Mouse (Mus musculus): ENCODE data around the gene Lmo2.

- TF ChIP-seq GATA1 (IDR thresholded peaks at IDR 0.05; ENCODE audit: low read length) (no peak), TAL1 (IDR thresholded peaks at IDR 0.05; ENCODE audit: low read length) (no peak)
These were observed 44.5 kb upstream of the Lmo2 start for GRCm38 (mm10) chr2:103913252-103913650.

Measured in erythroblast, embryonic 14.5 days (primary cell).